Mouse (Mus musculus) spleen, adult 2 months (tissue): ENCODE measurements around the gene Cbarp. TPM values are rescaled to one million over a fixed set of nuclear protein-coding genes. Genes with fewer than 3 reads are reported as not detected.

Experiments used
- DNase-seq, 2 experiments: peaks; one replicate each; pipeline versions ENCODE4 v3.0.0 to v3.0.0-alpha.2; 2012 to 2021; ENCODE audit warnings: low spot score in 2 of 2, low read depth in 1 of 2
- H3K27ac ChIP-seq: fragments of 200-500 bp; 2 replicates; pipeline ENCODE4 v1.5.1; 2012; ENCODE audit warnings: low read length, inconsistent platforms; ENCODE audit not compliant: insufficient read depth
- H3K27me3 ChIP-seq: fragments of 200-500 bp; 2 replicates; pipeline ENCODE4 v1.6.1; 2012; ENCODE audit warnings: mild to moderate bottlenecking, moderate library complexity, low read length, inconsistent platforms; ENCODE audit not compliant: control insufficient read depth, insufficient read depth
- H3K36me3 ChIP-seq: fragments of 200-500 bp; 2 replicates; pipeline ENCODE4 v1.6.1; 2012; ENCODE audit warnings: mild to moderate bottlenecking, low read length, inconsistent platforms; ENCODE audit not compliant: control insufficient read depth, insufficient read depth
- H3K4me1 ChIP-seq: fragments of 200-500 bp; 2 replicates; pipeline ENCODE4 v1.6.1; 2011; ENCODE audit warnings: inconsistent platforms; ENCODE audit not compliant: control insufficient read depth, insufficient read depth, insufficient read length
- H3K4me3 ChIP-seq: fragments of 200-500 bp; 2 replicates; pipeline ENCODE4 v1.5.1; 2011; ENCODE audit warnings: mild to moderate bottlenecking, inconsistent platforms; ENCODE audit not compliant: insufficient read depth, insufficient read length; ENCODE audit errors: extremely low read depth
- CTCF ChIP-seq: fragments of 200-500 bp; IDR thresholded peaks from 2 replicates; pipeline ENCODE4 v1.5.1; 2011; ENCODE audit warnings: mild to moderate bottlenecking, inconsistent platforms; ENCODE audit not compliant: insufficient read depth, insufficient read length, insufficient replicate concordance; ENCODE audit errors: extremely low read depth
- POLR2A ChIP-seq: fragments of 200-500 bp; IDR thresholded peaks from 2 replicates; pipeline ENCODE4 v1.6.1; 2011; ENCODE audit warnings: low read depth, low read length, inconsistent platforms
- WGBS: fragments of 180-500 bp; shearing (Covaris S2); methylation state at CpG from one replicate; pipeline ENCODE4 v1.1.7; 2018; 5-methylcytosine and 5-hydroxymethylcytosine counted together
- polyA plus RNA-seq: library from polyadenylated mRNA; depleted of rRNA; stranded (reverse); fragments of >200 nt; gene quantifications from 2 replicates; pipeline ENCODE4 v1.2.3, GENCODE M21; 2012

Cbarp gene
- polyA plus RNA-seq, 1 experiment = 11.9 TPM

DNA sequence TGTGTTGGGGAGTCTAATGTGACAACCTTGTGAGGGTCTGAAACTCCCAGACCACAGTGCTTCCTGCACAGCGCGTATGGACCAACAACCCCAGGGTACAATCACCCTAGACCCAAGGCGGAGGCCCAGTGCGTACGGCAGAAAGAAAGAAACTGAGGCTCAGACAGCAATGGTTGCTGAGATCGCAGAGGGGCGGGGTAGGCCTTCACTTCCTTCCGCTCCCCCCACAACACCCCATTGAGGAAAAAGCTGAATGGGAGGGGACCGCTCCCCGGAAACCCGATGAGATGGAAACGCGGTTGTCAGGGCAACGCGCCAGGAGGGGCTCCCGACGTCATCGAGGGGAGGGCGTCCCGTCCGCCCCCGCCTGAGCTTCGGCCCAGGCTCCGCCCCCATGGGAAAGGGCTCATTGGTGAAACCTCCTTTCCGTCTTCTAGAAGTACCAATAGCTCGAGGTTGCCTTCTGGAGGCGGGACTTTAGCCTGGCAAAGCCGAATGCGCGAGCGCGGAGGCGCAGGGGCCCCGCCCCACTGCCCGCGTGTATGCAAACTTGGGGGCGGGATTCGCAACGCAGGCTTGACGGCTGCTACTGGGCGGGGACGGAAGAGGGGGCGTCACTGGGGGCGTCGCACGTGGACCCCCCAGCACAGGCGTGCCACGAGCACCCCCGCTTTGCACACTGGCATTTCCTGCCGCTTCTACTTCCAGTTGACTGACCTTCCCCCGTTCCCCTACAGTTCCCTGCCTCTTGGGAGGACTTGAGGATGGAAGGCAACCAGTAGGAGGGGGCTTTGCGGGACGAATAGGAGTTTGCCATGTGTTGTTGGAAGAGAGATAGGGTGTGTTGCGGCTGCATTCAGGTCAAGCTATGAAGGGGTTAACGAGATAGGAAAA, 19.2 kb upstream of the Cbarp start:
- peak overlapping the region; percentile 60 for H3K4me3 ChIP-seq
- H3K27ac ChIP-seq = peak overlapping the region; percentile 99
- peak; percentile 99 for DNase-seq
- WGBS = under 1% methylated on average over 55 of the region's 55 CpGs
- H3K27me3 ChIP-seq = no peaks in the 10 kb centered on the region
- TF ChIP-seq POLR2A = peak; percentile 65; the same call in 1 of the 2 replicates
- no peak for TF ChIP-seq CTCF
- peaks cover 67% of the 10 kb centered on the region for H3K4me1 ChIP-seq
- H3K36me3 ChIP-seq = peaks cover 24% of the 10 kb centered on the region

DNA sequence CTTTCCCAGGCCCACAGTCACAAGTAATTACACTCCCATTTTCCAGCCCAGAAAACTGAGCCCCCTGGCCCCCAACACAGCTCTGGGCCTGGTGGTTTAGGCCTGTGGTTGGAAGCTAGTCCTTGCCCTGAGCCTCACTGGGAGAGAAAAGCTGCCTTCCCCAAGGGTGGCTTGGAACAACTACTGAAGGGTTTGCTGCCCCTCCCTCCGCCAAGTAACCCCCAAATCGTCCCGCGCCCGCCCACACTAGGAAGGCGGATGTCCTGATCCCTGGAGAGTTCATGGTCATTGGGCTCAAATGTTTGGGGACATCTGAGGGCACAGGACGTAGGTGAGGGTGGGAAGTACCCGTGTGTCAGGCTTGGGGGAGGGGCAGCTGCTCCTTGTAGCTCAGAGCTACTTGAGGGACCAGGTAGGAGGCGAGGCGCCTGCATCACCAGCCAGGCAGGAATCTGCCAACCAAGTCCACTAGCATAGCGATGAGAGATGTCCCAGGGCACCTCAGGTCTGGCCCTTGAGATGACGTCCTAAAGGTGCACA, 18.5 kb upstream of the Cbarp start:
- H3K27me3 ChIP-seq = no peaks in the 10 kb centered on the region
- 5% methylated on average over 12 of the region's 12 CpGs for WGBS

GRCm38 (mm10) chr10:80158307-80158986, 17.8 kb upstream of the Cbarp start:
- Histone ChIP-seq H3K36me3 (peaks cover 37% of the 10 kb centered on the region), H3K4me1 (peaks cover 58% of the 10 kb centered on the region), H3K27me3 (no peaks in the 10 kb centered on the region), H3K27ac (peak overlapping the region; percentile 99), H3K4me3 (peak overlapping the region; percentile 49)
- WGBS = under 1% methylated on average over 18 of the region's 18 CpGs
- TF ChIP-seq POLR2A (peak; percentile 77), CTCF (no peak)
- peak in 1 of 2 experiments; percentile 76 for DNase-seq

More for the DNA sequence above, 18.5 kb upstream of the Cbarp start:
- no peak for TF ChIP-seq CTCF
- no peak for TF ChIP-seq POLR2A
- peak overlapping the region; percentile 60 for H3K4me3 ChIP-seq
- peak overlapping the region; percentile 99 for H3K27ac ChIP-seq
- peak in 1 of 2 experiments; percentile 74 for DNase-seq
- peaks cover 31% of the 10 kb centered on the region for H3K36me3 ChIP-seq
- H3K4me1 ChIP-seq = peaks cover 60% of the 10 kb centered on the region

DNA sequence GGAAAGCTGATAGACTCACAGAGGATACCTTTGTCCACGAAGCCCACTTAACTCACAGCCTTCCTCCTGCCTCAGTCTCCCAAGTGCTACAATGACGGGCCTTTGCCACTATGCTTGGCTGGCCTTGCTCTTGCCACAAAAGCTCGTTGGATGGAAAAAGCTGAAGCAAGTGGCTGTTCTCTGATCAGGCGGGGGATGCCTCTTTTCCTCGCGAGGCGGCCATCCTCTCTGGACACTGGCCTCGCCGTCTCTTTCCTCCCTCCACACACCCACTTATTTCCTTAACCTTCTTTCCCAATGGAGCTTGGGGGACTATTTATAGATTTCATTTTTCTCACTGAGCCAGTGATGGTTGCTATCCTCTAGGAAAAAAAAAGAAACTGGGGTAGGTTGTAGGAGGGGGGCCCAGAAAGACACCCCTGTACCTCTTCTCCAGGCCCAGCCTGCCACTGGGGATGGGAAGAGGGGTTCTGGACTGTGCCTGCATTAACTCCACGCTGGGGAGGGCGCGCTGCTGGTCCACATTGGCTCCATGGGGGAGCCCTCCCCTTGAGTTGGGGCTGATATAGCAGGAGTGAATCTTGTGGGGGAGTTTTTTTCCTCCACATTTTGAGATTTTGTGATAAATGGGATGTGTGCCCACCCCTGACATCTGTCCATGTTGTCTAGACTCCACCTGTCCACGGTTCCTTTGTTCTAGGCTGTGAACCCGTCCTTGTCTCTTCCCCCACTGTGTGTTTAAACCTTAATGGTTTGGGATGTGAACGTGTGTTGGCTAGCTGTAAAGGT, 16.7 kb upstream of the Cbarp start:
- WGBS = 72% methylated on average over 15 of the region's 15 CpGs
- H3K36me3 ChIP-seq = peaks cover 43% of the 10 kb centered on the region
- no peak for DNase-seq

DNA sequence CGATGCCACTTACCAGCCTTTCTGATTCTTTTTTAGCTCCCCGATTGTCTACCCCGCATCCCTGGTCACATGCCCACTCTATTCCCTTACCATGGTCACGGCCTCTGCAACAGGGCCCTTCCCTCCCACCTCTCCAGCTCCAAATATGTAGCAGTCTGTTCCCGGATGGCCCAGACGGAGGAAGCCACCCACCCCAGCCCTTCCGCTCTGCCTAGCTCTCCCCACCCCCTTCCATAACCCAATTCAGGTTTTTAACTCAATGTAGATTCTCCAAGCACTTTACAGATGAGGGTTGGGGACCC, 16.1 kb upstream of the Cbarp start:
- H3K36me3 ChIP-seq = peaks cover 46% of the 10 kb centered on the region
- peak overlapping the region; percentile 26; the same call in 1 of the 2 replicates for H3K27ac ChIP-seq
- 86% methylated on average over 7 of the region's 7 CpGs for WGBS
- peaks cover 55% of the 10 kb centered on the region for H3K4me1 ChIP-seq
- no peak for TF ChIP-seq CTCF
- H3K4me3 ChIP-seq = no peak overlapping the region
- DNase-seq = no peak
- no peaks in the 10 kb centered on the region for H3K27me3 ChIP-seq

More for the DNA sequence above, 16.7 kb upstream of the Cbarp start:
- H3K4me1 ChIP-seq = peaks cover 59% of the 10 kb centered on the region
- peak overlapping the region; percentile 72; the same call in 1 of the 2 replicates for H3K27ac ChIP-seq
- H3K4me3 ChIP-seq = no peak overlapping the region
- H3K27me3 ChIP-seq = no peaks in the 10 kb centered on the region
- no peak for TF ChIP-seq POLR2A
- TF ChIP-seq CTCF = no peak

- H3K4me3 ChIP-seq = no peak overlapping the region
- DNase-seq = no peak
- no peaks in the 10 kb centered on the region for H3K27me3 ChIP-seq
- H3K4me1 ChIP-seq = peaks cover 50% of the 10 kb centered on the region
- TF ChIP-seq POLR2A = no peak
- TF ChIP-seq CTCF = no peak
- peaks cover 51% of the 10 kb centered on the region for H3K36me3 ChIP-seq
- WGBS = 86% methylated on average over 29 of the region's 29 CpGs
- peak overlapping the region; percentile 26 for H3K27ac ChIP-seq
Observed at GRCm38 (mm10) chr10:80156002-80156751, 15.5 kb upstream of the Cbarp start.
